Mouse (Mus musculus) forebrain, embryonic 10.5 days (tissue): ENCODE measurements around the gene Tlcd1. TPM values are rescaled to one million over a fixed set of nuclear protein-coding genes. Genes with fewer than 3 reads are reported as not detected.

Experiments
- DNase-seq: peaks from one replicate; pipeline ENCODE4 v3.0.0-alpha.2; 2017; ENCODE audit warnings: low spot score; ENCODE audit errors: extremely low spot score
- H3K27ac ChIP-seq: fragments of 300-500 bp; sonication (generic); 2 replicates; pipeline ENCODE4 v1.5.1; 2016; ENCODE audit warnings: mild to moderate bottlenecking
- H3K27me3 ChIP-seq: fragments of 300-500 bp; sonication (generic); 2 replicates; pipeline ENCODE4 v1.6.1; 2016; ENCODE audit warnings: mild to moderate bottlenecking; ENCODE audit not compliant: poor library complexity, severe bottlenecking
- H3K36me3 ChIP-seq: fragments of 300-500 bp; sonication (generic); replicated peaks from 2 replicates; pipeline ENCODE4 v1.6.1; 2016; ENCODE audit warnings: mild to moderate bottlenecking, moderate library complexity
- H3K4me1 ChIP-seq: fragments of 300-500 bp; sonication (generic); 2 replicates; pipeline ENCODE4 v1.6.1; 2016
- H3K4me3 ChIP-seq: fragments of 300-500 bp; sonication (generic); 2 replicates; pipeline ENCODE4 v1.5.1; 2016; ENCODE audit warnings: mild to moderate bottlenecking, moderate library complexity
- H3K9me3 ChIP-seq: fragments of 300-500 bp; sonication (generic); 2 replicates; pipeline ENCODE4 v1.6.1; 2016; ENCODE audit warnings: mild to moderate bottlenecking, moderate library complexity
- WGBS: fragments of 180-500 bp; shearing (Covaris S2); methylation state at CpG from one replicate; pipeline ENCODE4 v1.1.7; 2016; 5-methylcytosine and 5-hydroxymethylcytosine counted together
- polyA plus RNA-seq: library from polyadenylated mRNA; unstranded; fragments of >200 nt; fragmentation: Nextera tagmentation; extraction: Ambion mirVana; gene quantifications from 2 replicates; pipeline ENCODE4 v1.2.1, GENCODE M21; 2016

Gene Tlcd1
- polyA plus RNA-seq, 1 experiment from 2014 or later, result 11.3 TPM

- Histone ChIP-seq H3K4me1 (no peaks in the 10 kb centered on the region; the same call in 1 of the 2 replicates), H3K27ac (no peak overlapping the region), H3K4me3 (no peak overlapping the region), H3K9me3 (no peaks in the 10 kb centered on the region), H3K27me3 (no peaks in the 10 kb centered on the region), H3K36me3 (peaks cover 96% of the 10 kb centered on the region)
- 43% methylated on average over 1 of the region's 1 CpGs for WGBS
- DNase-seq, result no peak
Observed at GRCm38 (mm10) chr11:78151161-78151560, 25.4 kb upstream of the Tlcd1 start.

- H3K4me3 ChIP-seq, result no peak overlapping the region
- peaks cover 96% of the 10 kb centered on the region for H3K36me3 ChIP-seq
- WGBS, result 87% methylated on average over 9 of the region's 9 CpGs
- no peaks in the 10 kb centered on the region for H3K9me3 ChIP-seq
- no peak for DNase-seq
- no peaks in the 10 kb centered on the region for H3K27me3 ChIP-seq
- H3K4me1 ChIP-seq, result peaks cover under 1% of the 10 kb centered on the region; the same call in 1 of the 2 replicates
- H3K27ac ChIP-seq, result no peak overlapping the region
Observed at GRCm38 (mm10) chr11:78152299-78153231, 23.9 kb upstream of the Tlcd1 start.

- Histone ChIP-seq H3K4me1 (peaks cover 4% of the 10 kb centered on the region; the same call in 1 of the 2 replicates), H3K9me3 (no peaks in the 10 kb centered on the region), H3K4me3 (no peak overlapping the region), H3K27ac (no peak overlapping the region), H3K36me3 (peaks cover 97% of the 10 kb centered on the region), H3K27me3 (no peaks in the 10 kb centered on the region)
- no peak for DNase-seq
- WGBS, result 94% methylated on average over 13 of the region's 13 CpGs
Observed at GRCm38 (mm10) chr11:78153778-78154177, 22.7 kb upstream of the Tlcd1 start.

GRCm38 (mm10) chr11:78155674-78156073 lies 20.8 kb upstream of the Tlcd1 start:
- Histone ChIP-seq H3K4me1 (peaks cover 13% of the 10 kb centered on the region), H3K36me3 (peaks cover 98% of the 10 kb centered on the region), H3K27me3 (no peaks in the 10 kb centered on the region), H3K27ac (no peak overlapping the region), H3K4me3 (no peak overlapping the region), H3K9me3 (no peaks in the 10 kb centered on the region)
- 80% methylated on average over 5 of the region's 5 CpGs for WGBS
- no peak for DNase-seq

- Histone ChIP-seq H3K9me3 (no peaks in the 10 kb centered on the region), H3K27me3 (no peaks in the 10 kb centered on the region), H3K4me1 (peaks cover 15% of the 10 kb centered on the region), H3K4me3 (no peak overlapping the region), H3K27ac (no peak overlapping the region), H3K36me3 (peaks cover 98% of the 10 kb centered on the region)
- WGBS, result 74% methylated on average over 6 of the region's 6 CpGs
- DNase-seq, result no peak
Observed at GRCm38 (mm10) chr11:78156156-78156699, 20.3 kb upstream of the Tlcd1 start.

- H3K9me3 ChIP-seq, result no peaks in the 10 kb centered on the region
- H3K27ac ChIP-seq, result no peak overlapping the region
- peak; percentile 78 for DNase-seq
- 33% methylated on average over 2 of the region's 2 CpGs for WGBS
- no peaks in the 10 kb centered on the region for H3K27me3 ChIP-seq
- peaks cover 97% of the 10 kb centered on the region for H3K36me3 ChIP-seq
- H3K4me1 ChIP-seq, result peaks cover 42% of the 10 kb centered on the region
- no peak overlapping the region for H3K4me3 ChIP-seq
Observed at GRCm38 (mm10) chr11:78159096-78159495, 17.4 kb upstream of the Tlcd1 start.

GRCm38 (mm10) chr11:78159557-78159956 lies 17.0 kb upstream of the Tlcd1 start:
- H3K4me3 ChIP-seq, result no peak overlapping the region
- no peaks in the 10 kb centered on the region for H3K9me3 ChIP-seq
- no peak overlapping the region for H3K27ac ChIP-seq
- peaks cover 93% of the 10 kb centered on the region for H3K36me3 ChIP-seq
- H3K4me1 ChIP-seq, result peaks cover 46% of the 10 kb centered on the region
- 82% methylated on average over 7 of the region's 7 CpGs for WGBS
- H3K27me3 ChIP-seq, result no peaks in the 10 kb centered on the region
- no peak for DNase-seq

GRCm38 (mm10) chr11:78160171-78160570 lies 16.3 kb upstream of the Tlcd1 start:
- H3K27me3 ChIP-seq, result no peaks in the 10 kb centered on the region
- peaks cover 46% of the 10 kb centered on the region for H3K4me1 ChIP-seq
- no peak overlapping the region for H3K27ac ChIP-seq
- H3K4me3 ChIP-seq, result peak overlapping the region; percentile 7; the same call in 1 of the 2 replicates
- no peaks in the 10 kb centered on the region for H3K9me3 ChIP-seq
- 94% methylated on average over 18 of the region's 18 CpGs for WGBS
- peaks cover 86% of the 10 kb centered on the region for H3K36me3 ChIP-seq
- DNase-seq, result no peak

- Histone ChIP-seq H3K4me3 (no peak overlapping the region; the same call in 1 of the 2 replicates), H3K36me3 (peaks cover 81% of the 10 kb centered on the region)
Observed at GRCm38 (mm10) chr11:78160675-78161074, 15.8 kb upstream of the Tlcd1 start.

GRCm38 (mm10) chr11:78161169-78161568 lies 15.3 kb upstream of the Tlcd1 start:
- DNase-seq, result no peak
- no peaks in the 10 kb centered on the region for H3K9me3 ChIP-seq
- peaks cover 1% of the 10 kb centered on the region; the same call in 1 of the 2 replicates for H3K27me3 ChIP-seq
- H3K4me3 ChIP-seq, result no peak overlapping the region
- H3K27ac ChIP-seq, result no peak overlapping the region
- H3K4me1 ChIP-seq, result peaks cover 54% of the 10 kb centered on the region
- peaks cover 76% of the 10 kb centered on the region for H3K36me3 ChIP-seq
- 94% methylated on average over 14 of the region's 14 CpGs for WGBS

More at GRCm38 (mm10) chr11:78160675-78161074, 15.8 kb upstream of the Tlcd1 start:
- Histone ChIP-seq H3K9me3 (no peaks in the 10 kb centered on the region), H3K4me1 (peaks cover 49% of the 10 kb centered on the region), H3K27ac (no peak overlapping the region), H3K27me3 (no peaks in the 10 kb centered on the region)
- 93% methylated on average over 3 of the region's 3 CpGs for WGBS
- DNase-seq, result no peak

GRCm38 (mm10) chr11:78161968-78162367 lies 14.5 kb upstream of the Tlcd1 start:
- Histone ChIP-seq H3K4me3 (peak overlapping the region; percentile 100), H3K27me3 (peaks cover 9% of the 10 kb centered on the region), H3K36me3 (peaks cover 68% of the 10 kb centered on the region), H3K4me1 (peaks cover 62% of the 10 kb centered on the region), H3K27ac (peak overlapping the region; percentile 99), H3K9me3 (no peaks in the 10 kb centered on the region)
- WGBS, result 72% methylated on average over 4 of the region's 4 CpGs
- DNase-seq, result no peak

- Histone ChIP-seq H3K4me1 (peaks cover 63% of the 10 kb centered on the region), H3K9me3 (no peaks in the 10 kb centered on the region), H3K4me3 (peak overlapping the region; percentile 100), H3K27ac (peak overlapping the region; percentile 99), H3K36me3 (peaks cover 63% of the 10 kb centered on the region), H3K27me3 (peaks cover 14% of the 10 kb centered on the region)
- DNase-seq, result no peak
- 79% methylated on average over 6 of the region's 6 CpGs for WGBS
Observed at GRCm38 (mm10) chr11:78162504-78162903, 14.0 kb upstream of the Tlcd1 start.

- no peak for DNase-seq
- WGBS, result 73% methylated on average over 2 of the region's 2 CpGs
- Histone ChIP-seq H3K36me3 (peaks cover 58% of the 10 kb centered on the region), H3K4me1 (peaks cover 58% of the 10 kb centered on the region), H3K4me3 (peak overlapping the region; percentile 100), H3K27me3 (peaks cover 17% of the 10 kb centered on the region), H3K9me3 (no peaks in the 10 kb centered on the region), H3K27ac (peak overlapping the region; percentile 99)
Observed at GRCm38 (mm10) chr11:78163045-78163444, 13.5 kb upstream of the Tlcd1 start.
